Mouse (Mus musculus): ENCODE results near the gene Amer3. TPM values are rescaled to one million over a fixed set of nuclear protein-coding genes. Genes with fewer than 3 reads are reported as not detected.

The Amer3 gene
- polyA plus RNA-seq, 1 experiment from 2014 or later = not detected

DNA sequence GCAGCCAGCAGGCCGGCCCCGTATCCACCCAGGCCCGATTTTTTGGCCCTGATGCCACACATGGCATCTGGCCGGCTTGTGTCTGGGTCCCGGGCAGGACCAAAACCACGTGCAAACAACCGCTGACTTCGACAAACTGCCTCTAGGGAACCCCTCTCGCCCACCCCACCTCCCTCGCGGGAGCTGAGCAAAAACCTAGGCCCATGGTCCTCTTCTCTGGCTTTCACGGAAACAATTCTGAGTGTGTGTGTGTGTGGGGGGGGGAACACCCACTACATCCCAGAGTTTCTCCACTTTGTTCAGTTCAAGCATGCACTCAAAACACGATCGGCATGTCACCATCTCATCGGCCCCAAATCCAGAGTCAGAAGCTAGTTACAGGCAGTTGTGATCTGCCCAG, 18.6 kb upstream of the Amer3 start, which contains the start of gene Prss40:
Prss40 (minus strand) TSS at position 101 of the 400 bp plus-strand sequence.
- no peaks in the 10 kb centered on the region for H3K36me3 ChIP-seq (ENCODE audit: control insufficient read depth, insufficient read depth, low read length)
- H3K4me2 ChIP-seq = no peak within 1 kb of the TSS
- H3K4me1 ChIP-seq (replicated peaks; ENCODE audit: control insufficient read depth, insufficient read depth, low read length) = no peaks in the 10 kb centered on the region
- no peak within 1 kb of the TSS for H3K4me3 ChIP-seq (ENCODE audit: low read depth, low read length)
- no peaks in the 10 kb centered on the region for H3K27me3 ChIP-seq (replicated peaks; ENCODE audit: control insufficient read depth, insufficient read depth, low read length)
- H3K27ac ChIP-seq (ENCODE audit: low read depth, low read length) = no peak within 1 kb of the TSS
- WGBS = 84% methylated on average over 15 of the region's 15 CpGs
- H3K9ac ChIP-seq (ENCODE audit: low read depth, low read length) = no peak within 1 kb of the TSS
- no peaks in the 10 kb centered on the region for H3K9me3 ChIP-seq (ENCODE audit: control insufficient read depth, low read length)
- DNase-seq (ENCODE audit: low spot score) (no peak), ATAC-seq (replicated peaks; ENCODE audit: low FRiP score) (no peak)

DNA sequence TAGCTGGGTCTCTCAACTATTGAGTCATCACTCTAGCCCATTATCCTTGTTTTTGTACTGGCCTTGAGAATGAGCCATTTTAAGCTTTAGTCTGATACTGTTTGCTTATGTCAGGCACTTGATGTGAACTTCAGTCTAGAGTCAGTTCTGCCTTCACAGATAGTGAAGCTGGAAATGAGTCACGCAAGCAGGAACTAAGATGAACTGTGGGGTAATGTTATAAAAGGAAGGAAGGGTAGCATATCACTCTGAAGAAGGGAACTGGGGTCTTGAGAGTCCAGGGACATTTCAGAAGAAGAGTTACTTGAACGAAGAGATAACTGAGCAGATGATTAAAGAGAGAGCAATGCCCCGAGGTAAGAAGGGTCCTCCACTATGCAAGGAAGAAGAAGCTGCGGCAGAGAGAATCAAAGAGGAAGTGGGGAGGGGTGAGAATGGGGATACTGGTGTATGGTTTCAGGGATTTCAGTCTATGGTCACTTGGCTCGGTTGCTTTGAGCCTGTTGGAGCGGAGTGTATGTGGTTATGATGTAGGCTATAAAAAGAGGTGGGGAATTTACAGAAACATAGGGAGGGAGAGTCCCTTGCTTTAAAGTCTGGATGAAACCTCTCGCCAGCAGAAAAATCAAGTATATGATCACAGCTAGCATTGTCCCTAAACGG, 14.9 kb upstream of the Amer3 start:
- H3K27me3 ChIP-seq (replicated peaks; ENCODE audit: control insufficient read depth, insufficient read depth, low read length) = no peaks in the 10 kb centered on the region
- no peaks in the 10 kb centered on the region for H3K36me3 ChIP-seq (ENCODE audit: control insufficient read depth, insufficient read depth, low read length)
- no peaks in the 10 kb centered on the region for H3K9me3 ChIP-seq (ENCODE audit: control insufficient read depth, low read length)
- no peak overlapping the region for H3K4me2 ChIP-seq
- WGBS = 49% methylated on average over 8 of the region's 8 CpGs
- H3K4me1 ChIP-seq (replicated peaks; ENCODE audit: control insufficient read depth, insufficient read depth, low read length) = no peaks in the 10 kb centered on the region
- H3K4me3 ChIP-seq (ENCODE audit: low read depth, low read length) = no peak overlapping the region
- H3K9ac ChIP-seq (ENCODE audit: low read depth, low read length) = no peak overlapping the region
- DNase-seq (ENCODE audit: low spot score) (no peak), ATAC-seq (replicated peaks; ENCODE audit: low FRiP score) (no peak)
- H3K27ac ChIP-seq (ENCODE audit: low read depth, low read length) = no peak overlapping the region

DNA sequence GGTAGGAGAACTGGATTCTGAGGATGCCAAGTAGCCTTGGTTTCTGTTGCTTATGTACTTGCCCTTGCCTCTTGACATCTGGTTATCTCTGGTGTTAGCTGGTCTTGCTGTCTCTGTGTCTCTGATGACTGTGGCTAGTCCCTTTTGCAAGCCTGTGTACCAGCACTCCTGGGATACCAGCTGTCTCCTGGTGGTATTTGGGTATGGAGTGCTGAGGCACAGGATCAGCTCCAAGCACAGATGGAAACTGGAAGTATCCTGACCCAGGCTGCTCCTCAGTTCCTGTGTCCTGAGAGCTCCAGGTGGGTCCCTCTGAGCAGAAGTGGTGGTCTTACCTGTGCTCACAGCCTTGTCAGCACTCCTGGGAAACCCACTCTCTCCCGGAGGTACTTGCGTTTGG, 11.3 kb upstream of the Amer3 start:
- Histone ChIP-seq H3K27me3 (replicated peaks; ENCODE audit: control insufficient read depth, insufficient read depth, low read length) (no peaks in the 10 kb centered on the region), H3K9ac (ENCODE audit: low read depth, low read length) (no peak overlapping the region), H3K4me3 (ENCODE audit: low read depth, low read length) (no peak overlapping the region), H3K4me1 (replicated peaks; ENCODE audit: control insufficient read depth, insufficient read depth, low read length) (no peaks in the 10 kb centered on the region), H3K4me2 (no peak overlapping the region), H3K36me3 (ENCODE audit: control insufficient read depth, insufficient read depth, low read length) (no peaks in the 10 kb centered on the region), H3K27ac (ENCODE audit: low read depth, low read length) (no peak overlapping the region), H3K9me3 (ENCODE audit: control insufficient read depth, low read length) (no peaks in the 10 kb centered on the region)
- ATAC-seq (replicated peaks; ENCODE audit: low FRiP score) (no peak), DNase-seq (ENCODE audit: low spot score) (no peak)
- 95% methylated on average over 2 of the region's 2 CpGs for WGBS

- Histone ChIP-seq H3K4me1 (replicated peaks; ENCODE audit: control insufficient read depth, insufficient read depth, low read length) (no peaks in the 10 kb centered on the region), H3K9ac (ENCODE audit: low read depth, low read length) (no peak overlapping the region), H3K9me3 (ENCODE audit: control insufficient read depth, low read length) (no peaks in the 10 kb centered on the region), H3K4me3 (ENCODE audit: low read depth, low read length) (no peak overlapping the region), H3K27me3 (replicated peaks; ENCODE audit: control insufficient read depth, insufficient read depth, low read length) (no peaks in the 10 kb centered on the region), H3K36me3 (ENCODE audit: control insufficient read depth, insufficient read depth, low read length) (no peaks in the 10 kb centered on the region), H3K27ac (ENCODE audit: low read depth, low read length) (no peak overlapping the region), H3K4me2 (no peak overlapping the region)
- 72% methylated on average over 2 of the region's 2 CpGs for WGBS
- ATAC-seq (replicated peaks; ENCODE audit: low FRiP score) (no peak), DNase-seq (ENCODE audit: low spot score) (no peak)
These were observed 9.6 kb upstream of the Amer3 start for GRCm38 (mm10) chr1:34569876-34570275.

- no peak overlapping the region for H3K4me3 ChIP-seq (ENCODE audit: low read depth, low read length)
- no peak for ATAC-seq (replicated peaks; ENCODE audit: low FRiP score)
- WGBS = 77% methylated on average over 6 of the region's 6 CpGs
These were observed 8.0 kb upstream of the Amer3 start for GRCm38 (mm10) chr1:34571431-34571830.

GRCm38 (mm10) chr1:34573221-34573620, 6.2 kb upstream of the Amer3 start:
- Histone ChIP-seq H3K27me3 (replicated peaks; ENCODE audit: control insufficient read depth, insufficient read depth, low read length) (peaks cover 2% of the 10 kb centered on the region; the same call in 1 of the 2 replicates), H3K9ac (ENCODE audit: low read depth, low read length) (no peak overlapping the region), H3K4me2 (no peak overlapping the region), H3K9me3 (ENCODE audit: control insufficient read depth, low read length) (no peaks in the 10 kb centered on the region), H3K36me3 (ENCODE audit: control insufficient read depth, insufficient read depth, low read length) (no peaks in the 10 kb centered on the region), H3K4me1 (replicated peaks; ENCODE audit: control insufficient read depth, insufficient read depth, low read length) (no peaks in the 10 kb centered on the region), H3K4me3 (ENCODE audit: low read depth, low read length) (no peak overlapping the region), H3K27ac (ENCODE audit: low read depth, low read length) (no peak overlapping the region)
- DNase-seq (ENCODE audit: low spot score) (no peak), ATAC-seq (replicated peaks; ENCODE audit: low FRiP score) (no peak)
- WGBS = 78% methylated on average over 6 of the region's 6 CpGs

More at GRCm38 (mm10) chr1:34571431-34571830, 8.0 kb upstream of the Amer3 start:
- Histone ChIP-seq H3K27ac (ENCODE audit: low read depth, low read length) (no peak overlapping the region), H3K27me3 (replicated peaks; ENCODE audit: control insufficient read depth, insufficient read depth, low read length) (no peaks in the 10 kb centered on the region), H3K9ac (ENCODE audit: low read depth, low read length) (no peak overlapping the region), H3K36me3 (ENCODE audit: control insufficient read depth, insufficient read depth, low read length) (no peaks in the 10 kb centered on the region), H3K9me3 (ENCODE audit: control insufficient read depth, low read length) (no peaks in the 10 kb centered on the region), H3K4me2 (no peak overlapping the region), H3K4me1 (replicated peaks; ENCODE audit: control insufficient read depth, insufficient read depth, low read length) (no peaks in the 10 kb centered on the region)
- DNase-seq (ENCODE audit: low spot score) = no peak

DNA sequence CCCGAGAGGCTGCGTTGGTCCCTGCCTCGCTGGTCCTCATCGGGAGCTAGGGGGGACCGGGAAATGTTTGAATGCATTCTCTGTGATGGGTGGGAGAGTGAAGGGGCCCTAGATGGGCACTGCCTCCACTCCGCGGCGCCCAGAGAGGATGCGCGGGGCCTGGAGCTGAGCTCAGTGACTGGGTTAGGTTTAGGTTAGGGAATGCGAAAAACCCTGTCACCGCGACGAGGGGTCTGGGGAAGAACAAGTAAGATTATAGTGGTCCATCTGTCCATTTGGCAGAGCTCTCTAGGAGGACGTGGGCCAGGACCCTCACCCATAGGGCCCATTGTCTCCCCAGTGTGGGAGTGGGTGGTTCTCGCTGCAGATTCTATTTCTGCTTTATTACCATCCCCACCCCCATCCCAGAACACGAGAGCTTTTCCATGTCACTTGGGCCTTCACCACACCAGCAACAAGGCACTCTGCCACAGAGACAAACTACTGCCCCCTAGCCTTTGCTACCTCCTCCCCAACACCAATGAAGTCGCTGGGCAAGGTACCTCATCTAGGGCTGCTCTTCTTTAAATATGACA, 412 bp downstream of the Amer3 start:
- peak overlapping the region; percentile 36; the same call in 1 of the 2 replicates for H3K4me3 ChIP-seq (ENCODE audit: low read depth, low read length)
- no peak overlapping the region for H3K9ac ChIP-seq (ENCODE audit: low read depth, low read length)
- WGBS = 3% methylated on average over 18 of the region's 18 CpGs
- no peak overlapping the region for H3K27ac ChIP-seq (ENCODE audit: low read depth, low read length)
- H3K9me3 ChIP-seq (ENCODE audit: control insufficient read depth, low read length) = no peaks in the 10 kb centered on the region
- no peaks in the 10 kb centered on the region for H3K36me3 ChIP-seq (ENCODE audit: control insufficient read depth, insufficient read depth, low read length)
- no peak for DNase-seq (ENCODE audit: low spot score)
- ATAC-seq (replicated peaks; ENCODE audit: low FRiP score) = peak; percentile 36; the same call in 1 of the 2 replicates
- peak overlapping the region; percentile 67 for H3K4me2 ChIP-seq
- H3K27me3 ChIP-seq (replicated peaks; ENCODE audit: control insufficient read depth, insufficient read depth, low read length) = peaks cover 24% of the 10 kb centered on the region
- no peaks in the 10 kb centered on the region for H3K4me1 ChIP-seq (replicated peaks; ENCODE audit: control insufficient read depth, insufficient read depth, low read length)

DNA sequence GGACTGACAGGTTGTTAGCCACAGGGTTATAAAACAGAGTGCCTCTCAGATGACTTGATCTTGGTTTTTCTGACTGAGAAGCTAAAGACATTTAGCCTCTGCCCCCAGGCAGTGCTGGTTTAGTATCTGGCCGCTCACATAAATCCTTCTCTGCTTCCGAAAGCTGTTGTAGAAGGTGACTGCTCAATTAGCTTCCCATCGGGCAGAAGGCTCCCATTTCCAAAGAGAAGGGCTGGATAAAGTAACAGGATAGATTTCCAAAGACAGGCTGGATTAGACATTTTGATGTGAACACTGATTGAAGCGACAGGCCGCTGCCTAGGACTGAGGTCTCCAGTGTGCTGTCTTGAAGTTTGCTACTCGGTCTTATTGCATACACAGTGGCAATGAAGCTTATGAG, 2.8 kb downstream of the Amer3 start:
- no peak overlapping the region for H3K9ac ChIP-seq (ENCODE audit: low read depth, low read length)
- H3K4me1 ChIP-seq (replicated peaks; ENCODE audit: control insufficient read depth, insufficient read depth, low read length) = no peaks in the 10 kb centered on the region
- no peak overlapping the region for H3K4me2 ChIP-seq
- H3K36me3 ChIP-seq (ENCODE audit: control insufficient read depth, insufficient read depth, low read length) = no peaks in the 10 kb centered on the region
- H3K27ac ChIP-seq (ENCODE audit: low read depth, low read length) = no peak overlapping the region
- DNase-seq (ENCODE audit: low spot score) = no peak
- peaks cover 24% of the 10 kb centered on the region for H3K27me3 ChIP-seq (replicated peaks; ENCODE audit: control insufficient read depth, insufficient read depth, low read length)
- WGBS = 78% methylated on average over 6 of the region's 6 CpGs
- no peak overlapping the region for H3K4me3 ChIP-seq (ENCODE audit: low read depth, low read length)
- H3K9me3 ChIP-seq (ENCODE audit: control insufficient read depth, low read length) = no peaks in the 10 kb centered on the region
- ATAC-seq (replicated peaks; ENCODE audit: low FRiP score) = no peak

DNA sequence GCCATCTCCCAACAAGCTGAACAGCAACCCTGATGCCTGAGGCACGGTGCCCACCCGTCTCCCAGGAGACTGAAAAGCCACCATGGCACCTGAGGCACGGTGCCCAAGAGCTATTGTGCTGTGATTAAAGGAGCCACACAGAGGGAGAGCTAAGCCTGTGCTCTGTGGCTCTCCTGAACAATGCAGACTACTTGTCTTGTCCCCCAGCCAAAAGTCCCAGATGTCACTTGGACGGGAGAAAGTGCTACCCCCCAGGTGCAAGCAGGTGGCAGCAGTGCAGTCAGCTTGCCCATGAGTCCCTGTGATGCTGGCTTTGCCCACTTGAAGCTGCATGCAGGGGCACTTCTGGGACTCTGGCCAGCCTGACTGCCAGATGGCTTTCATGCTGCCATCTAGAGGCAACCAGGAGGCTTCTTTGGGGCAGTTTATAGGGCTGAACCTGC, 4.4 kb downstream of the Amer3 start:
- Histone ChIP-seq H3K36me3 (ENCODE audit: control insufficient read depth, insufficient read depth, low read length) (no peaks in the 10 kb centered on the region), H3K27ac (ENCODE audit: low read depth, low read length) (no peak overlapping the region), H3K4me2 (no peak overlapping the region), H3K9me3 (ENCODE audit: control insufficient read depth, low read length) (no peaks in the 10 kb centered on the region), H3K27me3 (replicated peaks; ENCODE audit: control insufficient read depth, insufficient read depth, low read length) (peaks cover 16% of the 10 kb centered on the region), H3K4me1 (replicated peaks; ENCODE audit: control insufficient read depth, insufficient read depth, low read length) (no peaks in the 10 kb centered on the region), H3K9ac (ENCODE audit: low read depth, low read length) (no peak overlapping the region), H3K4me3 (ENCODE audit: low read depth, low read length) (no peak overlapping the region)
- DNase-seq (ENCODE audit: low spot score) (no peak), ATAC-seq (replicated peaks; ENCODE audit: low FRiP score) (no peak)
- 28% methylated on average over 4 of the region's 4 CpGs for WGBS
